Mouse (Mus musculus): ENCODE data around the gene Nkain2. TPM values are rescaled to one million over a fixed set of nuclear protein-coding genes. Genes with fewer than 3 reads are reported as not detected.

Nkain2 gene
- polyA plus RNA-seq, 1 experiment, result not detected

- no peaks in the 10 kb centered on the region for H3K4me1 ChIP-seq (ENCODE audit: control insufficient read depth, insufficient read depth, low read length)
- no peak overlapping the region for H3K27ac ChIP-seq (ENCODE audit: control insufficient read depth, insufficient read depth, low read depth, low read length, poor library complexity)
- no peak for TF ChIP-seq POLR2A (IDR thresholded peaks at IDR 0.05; ENCODE audit: borderline replicate concordance, control insufficient read depth, low read depth, low read length)
- TF ChIP-seq CTCF (IDR thresholded peaks at IDR 0.05; ENCODE audit: control insufficient read depth, insufficient read depth, low read length), result no peak
Measured at GRCm38 (mm10) chr10:32639173-32639572, 251.1 kb downstream of the Nkain2 start.

GRCm38 (mm10) chr10:32631043-32631442, 259.2 kb downstream of the Nkain2 start:
- Histone ChIP-seq H3K4me3 (replicated peaks; ENCODE audit: control insufficient read depth, low read depth, low read length) (no peak overlapping the region), H3K27ac (ENCODE audit: control insufficient read depth, insufficient read depth, low read depth, low read length, poor library complexity) (no peak overlapping the region), H3K4me1 (ENCODE audit: control insufficient read depth, insufficient read depth, low read length) (no peaks in the 10 kb centered on the region)
- TF ChIP-seq CTCF (IDR thresholded peaks at IDR 0.05; ENCODE audit: control insufficient read depth, insufficient read depth, low read length) (no peak), POLR2A (IDR thresholded peaks at IDR 0.05; ENCODE audit: borderline replicate concordance, control insufficient read depth, low read depth, low read length) (no peak)
- WGBS, result 94% methylated on average over 2 of the region's 2 CpGs

More at GRCm38 (mm10) chr10:32639173-32639572, 251.1 kb downstream of the Nkain2 start:
- no peak overlapping the region for H3K4me3 ChIP-seq (replicated peaks; ENCODE audit: control insufficient read depth, low read depth, low read length)

- TF ChIP-seq CTCF (IDR thresholded peaks at IDR 0.05; ENCODE audit: control insufficient read depth, insufficient read depth, low read length), result no peak
- no peak for TF ChIP-seq POLR2A (IDR thresholded peaks at IDR 0.05; ENCODE audit: borderline replicate concordance, control insufficient read depth, low read depth, low read length)
- H3K4me3 ChIP-seq (replicated peaks; ENCODE audit: control insufficient read depth, low read depth, low read length), result no peak overlapping the region
Measured at GRCm38 (mm10) chr10:32604448-32604847, 285.8 kb downstream of the Nkain2 start.

GRCm38 (mm10) chr10:32602798-32603197, 287.5 kb downstream of the Nkain2 start:
- TF ChIP-seq POLR2A (IDR thresholded peaks at IDR 0.05; ENCODE audit: borderline replicate concordance, control insufficient read depth, low read depth, low read length) (no peak), CTCF (IDR thresholded peaks at IDR 0.05; ENCODE audit: control insufficient read depth, insufficient read depth, low read length) (no peak)
- WGBS, result 65% methylated on average over 4 of the region's 4 CpGs
- Histone ChIP-seq H3K4me1 (ENCODE audit: control insufficient read depth, insufficient read depth, low read length) (no peaks in the 10 kb centered on the region), H3K4me3 (replicated peaks; ENCODE audit: control insufficient read depth, low read depth, low read length) (no peak overlapping the region), H3K27ac (ENCODE audit: control insufficient read depth, insufficient read depth, low read depth, low read length, poor library complexity) (no peak overlapping the region)

More at GRCm38 (mm10) chr10:32604448-32604847, 285.8 kb downstream of the Nkain2 start:
- Histone ChIP-seq H3K27ac (ENCODE audit: control insufficient read depth, insufficient read depth, low read depth, low read length, poor library complexity) (no peak overlapping the region), H3K4me1 (ENCODE audit: control insufficient read depth, insufficient read depth, low read length) (no peaks in the 10 kb centered on the region)

- Histone ChIP-seq H3K27ac (ENCODE audit: control insufficient read depth, insufficient read depth, low read depth, low read length, poor library complexity) (no peak overlapping the region), H3K4me1 (ENCODE audit: control insufficient read depth, insufficient read depth, low read length) (no peaks in the 10 kb centered on the region), H3K4me3 (replicated peaks; ENCODE audit: control insufficient read depth, low read depth, low read length) (no peak overlapping the region)
- no peak for TF ChIP-seq CTCF (IDR thresholded peaks at IDR 0.05; ENCODE audit: control insufficient read depth, insufficient read depth, low read length)
- no peak for TF ChIP-seq POLR2A (IDR thresholded peaks at IDR 0.05; ENCODE audit: borderline replicate concordance, control insufficient read depth, low read depth, low read length)
- 55% methylated on average over 2 of the region's 2 CpGs for WGBS
Measured at GRCm38 (mm10) chr10:32594998-32595397, 295.3 kb downstream of the Nkain2 start.

DNA sequence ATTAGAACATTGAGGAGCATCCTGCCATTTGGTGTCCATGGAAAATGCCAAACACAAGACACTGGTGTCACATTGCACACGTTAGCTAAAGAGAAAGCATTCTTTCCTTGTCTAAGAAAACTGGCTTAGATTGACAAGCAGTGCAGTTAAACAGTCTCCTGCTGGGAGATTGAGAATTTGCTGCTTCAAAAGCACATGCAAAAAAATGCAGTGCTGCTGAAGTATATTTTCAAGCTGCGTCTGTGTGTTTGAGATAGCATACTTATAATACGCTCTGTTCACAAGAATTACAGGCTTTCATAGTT, 313.0 kb downstream of the Nkain2 start:
- Histone ChIP-seq H3K4me1 (ENCODE audit: control insufficient read depth, insufficient read depth, low read length) (no peaks in the 10 kb centered on the region), H3K4me3 (replicated peaks; ENCODE audit: control insufficient read depth, low read depth, low read length) (no peak overlapping the region), H3K27ac (ENCODE audit: control insufficient read depth, insufficient read depth, low read depth, low read length, poor library complexity) (no peak overlapping the region)
- 70% methylated on average over 3 of the region's 3 CpGs for WGBS
- no peak for TF ChIP-seq POLR2A (IDR thresholded peaks at IDR 0.05; ENCODE audit: borderline replicate concordance, control insufficient read depth, low read depth, low read length)
- TF ChIP-seq CTCF (IDR thresholded peaks at IDR 0.05; ENCODE audit: control insufficient read depth, insufficient read depth, low read length), result no peak

DNA sequence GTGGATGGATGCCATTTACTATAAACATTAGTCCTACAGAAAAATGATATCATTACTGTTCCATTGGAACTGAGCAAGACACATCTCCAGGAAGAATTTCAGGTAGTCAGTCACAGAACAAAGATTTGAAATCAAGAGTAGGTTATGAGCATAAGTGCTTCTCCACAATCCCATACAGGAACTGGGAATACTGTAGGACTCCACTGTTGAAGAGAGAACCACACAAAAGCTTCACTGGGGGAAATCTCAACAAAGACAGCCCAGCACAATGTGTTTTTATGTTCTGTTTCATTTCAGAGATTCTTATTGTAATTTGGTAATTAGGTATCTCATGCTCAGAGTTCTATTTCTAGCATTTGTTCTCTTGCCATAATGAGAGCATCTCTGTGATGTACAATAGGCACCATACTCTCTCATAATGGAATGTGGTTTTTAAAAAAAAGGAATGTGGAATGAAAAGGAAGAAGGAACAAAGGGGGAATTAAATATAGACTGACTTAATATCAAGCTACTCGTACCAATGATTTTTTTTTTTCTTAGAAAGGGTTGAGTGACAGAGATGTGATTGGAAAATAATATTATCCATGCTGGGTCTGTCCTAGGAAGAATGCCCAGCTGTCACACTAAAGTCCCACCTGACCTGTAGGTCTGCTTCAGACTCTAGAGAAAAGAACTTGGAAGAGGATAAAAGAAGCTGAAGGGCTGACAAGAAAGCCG, 313.5 kb downstream of the Nkain2 start:
- H3K4me1 ChIP-seq (ENCODE audit: control insufficient read depth, insufficient read depth, low read length), result no peaks in the 10 kb centered on the region
- no peak overlapping the region for H3K4me3 ChIP-seq (replicated peaks; ENCODE audit: control insufficient read depth, low read depth, low read length)
- no peak overlapping the region for H3K27ac ChIP-seq (ENCODE audit: control insufficient read depth, insufficient read depth, low read depth, low read length, poor library complexity)
- 67% methylated on average over 2 of the region's 2 CpGs for WGBS
- TF ChIP-seq POLR2A (IDR thresholded peaks at IDR 0.05; ENCODE audit: borderline replicate concordance, control insufficient read depth, low read depth, low read length) (no peak), CTCF (IDR thresholded peaks at IDR 0.05; ENCODE audit: control insufficient read depth, insufficient read depth, low read length) (no peak)

GRCm38 (mm10) chr10:32557673-32558072, 332.6 kb downstream of the Nkain2 start:
- no peak overlapping the region for H3K27ac ChIP-seq (ENCODE audit: control insufficient read depth, insufficient read depth, low read depth, low read length, poor library complexity)
- H3K4me3 ChIP-seq (replicated peaks; ENCODE audit: control insufficient read depth, low read depth, low read length), result no peak overlapping the region
- WGBS, result 51% methylated on average over 3 of the region's 3 CpGs
- H3K4me1 ChIP-seq (ENCODE audit: control insufficient read depth, insufficient read depth, low read length), result no peaks in the 10 kb centered on the region
- TF ChIP-seq POLR2A (IDR thresholded peaks at IDR 0.05; ENCODE audit: borderline replicate concordance, control insufficient read depth, low read depth, low read length), result no peak
- no peak for TF ChIP-seq CTCF (IDR thresholded peaks at IDR 0.05; ENCODE audit: control insufficient read depth, insufficient read depth, low read length)

GRCm38 (mm10) chr10:32536057-32536456, 354.2 kb downstream of the Nkain2 start:
- no peaks in the 10 kb centered on the region for H3K4me1 ChIP-seq (ENCODE audit: control insufficient read depth, insufficient read depth, low read length)
- no peak overlapping the region for H3K27ac ChIP-seq (ENCODE audit: control insufficient read depth, insufficient read depth, low read depth, low read length, poor library complexity)
- TF ChIP-seq POLR2A (IDR thresholded peaks at IDR 0.05; ENCODE audit: borderline replicate concordance, control insufficient read depth, low read depth, low read length), result no peak
- TF ChIP-seq CTCF (IDR thresholded peaks at IDR 0.05; ENCODE audit: control insufficient read depth, insufficient read depth, low read length), result no peak
- 67% methylated on average over 1 of the region's 1 CpGs for WGBS
- no peak overlapping the region for H3K4me3 ChIP-seq (replicated peaks; ENCODE audit: control insufficient read depth, low read depth, low read length)

All from bone marrow, adult 2 months (tissue).